Mouse (Mus musculus): Measurements from ENCODE around the gene Hist1h1a. TPM values are rescaled to one million over a fixed set of nuclear protein-coding genes. Genes with fewer than 3 reads are reported as not detected.
A peak's percentile ranks its signal among the peaks of the same experiment; 100 is the strongest.
"Not testable (repeated sequence)": the region's sequence is repeated elsewhere in the genome, so short reads cannot be mapped to it uniquely, and the experiment has no call there.

The Hist1h1a gene
- polyA plus RNA-seq, 1 experiment: 0.77 TPM

GRCm38 (mm10) chr13:23765172-23765513 is 1.7 kb downstream of the Hist1h1a start:
- H3K27ac ChIP-seq (ENCODE audit: insufficient read depth, low read length): no peak overlapping the region
- no peaks in the 10 kb centered on the region for H3K4me1 ChIP-seq (ENCODE audit: control insufficient read depth, insufficient read depth, low read length)
- TF ChIP-seq POLR2A (IDR thresholded peaks at IDR 0.05; ENCODE audit: extremely low read depth, insufficient read depth, low read length): no peak
- no peak for TF ChIP-seq CTCF (IDR thresholded peaks at IDR 0.05; ENCODE audit: extremely low read depth, insufficient read depth, low read length)
- no peak overlapping the region for H3K4me3 ChIP-seq (ENCODE audit: insufficient read depth, low read length)

DNA sequence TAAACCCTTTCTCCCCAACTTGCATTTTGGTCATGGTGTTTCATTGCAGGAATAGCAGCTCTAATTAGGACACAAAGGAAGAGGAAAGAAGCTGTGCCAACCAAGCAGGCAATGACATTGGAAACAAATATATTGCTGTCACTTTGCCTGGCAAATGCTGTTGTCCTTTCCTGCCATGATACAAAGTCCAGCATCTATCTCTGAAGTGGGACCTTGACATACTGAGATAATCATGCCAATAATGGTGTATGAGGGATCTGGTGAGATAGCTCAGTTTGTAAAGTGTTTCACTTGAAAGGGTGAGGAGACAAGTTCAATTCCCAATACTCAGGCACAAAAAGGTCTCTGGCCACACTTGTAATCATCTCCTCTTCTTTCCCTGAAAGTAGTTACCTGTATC is 3.3 kb downstream of the Hist1h1a start:
- no peak overlapping the region for H3K4me3 ChIP-seq (ENCODE audit: insufficient read depth, low read length)
- TF ChIP-seq POLR2A (IDR thresholded peaks at IDR 0.05; ENCODE audit: extremely low read depth, insufficient read depth, low read length) (no peak), CTCF (IDR thresholded peaks at IDR 0.05; ENCODE audit: extremely low read depth, insufficient read depth, low read length) (no peak)
- no peak overlapping the region for H3K27ac ChIP-seq (ENCODE audit: insufficient read depth, low read length)
- H3K4me1 ChIP-seq (ENCODE audit: control insufficient read depth, insufficient read depth, low read length): no peaks in the 10 kb centered on the region

GRCm38 (mm10) chr13:23768834-23769397 is 5.5 kb downstream of the Hist1h1a start:
- no peaks in the 10 kb centered on the region for H3K4me1 ChIP-seq (ENCODE audit: control insufficient read depth, insufficient read depth, low read length)
- H3K27ac ChIP-seq (ENCODE audit: insufficient read depth, low read length): no peak overlapping the region
- H3K4me3 ChIP-seq (ENCODE audit: insufficient read depth, low read length): no peak overlapping the region
- TF ChIP-seq POLR2A (IDR thresholded peaks at IDR 0.05; ENCODE audit: extremely low read depth, insufficient read depth, low read length) (no peak), CTCF (IDR thresholded peaks at IDR 0.05; ENCODE audit: extremely low read depth, insufficient read depth, low read length) (no peak)

- H3K4me1 ChIP-seq (ENCODE audit: control insufficient read depth, insufficient read depth, low read length); H3K27ac ChIP-seq (ENCODE audit: insufficient read depth, low read length); H3K4me3 ChIP-seq (ENCODE audit: insufficient read depth, low read length): not testable (repeated sequence)
These were observed 6.1 kb downstream of the Hist1h1a start, which contains the start of gene Trim38 for GRCm38 (mm10) chr13:23769613-23770012. Gene Trim38, plus strand, starts transcription at chr13:23769913.

DNA sequence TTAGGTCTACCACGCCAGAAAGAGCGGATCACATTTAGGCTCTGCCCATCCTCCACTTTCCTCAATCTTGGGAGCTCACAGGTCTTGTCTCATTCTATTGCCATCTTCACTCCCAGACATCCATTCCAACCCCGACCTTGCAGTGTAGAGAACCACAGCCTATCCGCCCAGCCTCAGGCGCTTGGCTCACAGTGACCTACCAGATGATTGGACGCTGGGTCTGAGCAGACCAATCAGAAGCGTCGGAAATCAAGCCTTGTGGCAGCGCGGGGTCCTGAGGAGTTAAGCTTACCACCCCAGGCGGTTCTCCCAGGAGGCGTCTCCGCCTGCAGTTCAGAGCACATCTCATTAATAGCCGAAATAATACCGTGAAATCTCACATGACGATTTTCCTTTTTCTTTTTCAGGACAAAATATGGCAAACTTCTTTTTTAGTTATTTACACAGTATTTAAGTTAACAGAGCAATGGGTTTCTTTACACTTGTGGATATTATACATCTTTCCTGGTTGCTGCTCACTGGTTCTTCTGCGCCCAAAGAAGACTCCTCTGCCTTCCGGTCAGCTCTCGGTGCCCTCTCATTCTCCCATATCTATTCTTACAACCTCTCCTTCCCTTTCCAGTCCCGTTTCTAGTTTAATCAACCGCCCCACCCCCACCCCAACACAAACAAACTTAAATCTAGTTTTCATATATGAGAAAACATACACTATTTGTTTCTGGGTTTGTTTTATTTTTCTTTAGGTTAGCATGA is 9.3 kb downstream of the Hist1h1a start:
- TF ChIP-seq POLR2A (IDR thresholded peaks at IDR 0.05; ENCODE audit: extremely low read depth, insufficient read depth, low read length) (no peak), CTCF (IDR thresholded peaks at IDR 0.05; ENCODE audit: extremely low read depth, insufficient read depth, low read length) (no peak)
- no peak overlapping the region for H3K4me3 ChIP-seq (ENCODE audit: insufficient read depth, low read length)

GRCm38 (mm10) chr13:23778339-23778738 is 14.9 kb downstream of the Hist1h1a start:
- Histone ChIP-seq H3K4me1 (ENCODE audit: control insufficient read depth, insufficient read depth, low read length) (no peaks in the 10 kb centered on the region), H3K27ac (ENCODE audit: insufficient read depth, low read length) (no peak overlapping the region), H3K4me3 (ENCODE audit: insufficient read depth, low read length) (no peak overlapping the region)
- TF ChIP-seq POLR2A (IDR thresholded peaks at IDR 0.05; ENCODE audit: extremely low read depth, insufficient read depth, low read length) (no peak), CTCF (IDR thresholded peaks at IDR 0.05; ENCODE audit: extremely low read depth, insufficient read depth, low read length) (no peak)

More for the DNA sequence above, 9.3 kb downstream of the Hist1h1a start:
- Histone ChIP-seq H3K4me1 (ENCODE audit: control insufficient read depth, insufficient read depth, low read length) (no peaks in the 10 kb centered on the region), H3K27ac (ENCODE audit: insufficient read depth, low read length) (no peak overlapping the region)

DNA sequence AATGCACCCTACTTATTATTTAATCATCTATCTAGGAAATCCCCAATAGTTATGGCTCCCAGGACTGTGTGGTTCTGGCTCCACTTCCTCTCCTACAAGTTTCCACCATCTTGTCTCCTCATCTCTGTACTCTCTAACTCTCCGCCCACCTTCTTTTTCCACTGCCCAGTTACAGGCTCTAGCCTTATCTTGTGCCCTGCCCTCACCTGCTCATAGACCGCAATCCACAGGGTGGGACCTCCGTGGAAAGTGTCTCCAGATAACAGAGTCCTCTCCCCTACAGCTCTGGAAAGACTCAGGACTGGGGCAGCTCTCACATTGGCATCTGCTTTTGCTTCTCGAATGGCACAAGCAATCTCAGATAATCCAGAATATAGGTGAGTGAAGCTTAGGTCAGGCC is 15.6 kb downstream of the Hist1h1a start:
- Histone ChIP-seq H3K27ac (ENCODE audit: insufficient read depth, low read length) (no peak overlapping the region), H3K4me1 (ENCODE audit: control insufficient read depth, insufficient read depth, low read length) (no peaks in the 10 kb centered on the region), H3K4me3 (ENCODE audit: insufficient read depth, low read length) (no peak overlapping the region)
- TF ChIP-seq CTCF (IDR thresholded peaks at IDR 0.05; ENCODE audit: extremely low read depth, insufficient read depth, low read length) (no peak), POLR2A (IDR thresholded peaks at IDR 0.05; ENCODE audit: extremely low read depth, insufficient read depth, low read length) (no peak)

- TF ChIP-seq POLR2A (IDR thresholded peaks at IDR 0.05; ENCODE audit: extremely low read depth, insufficient read depth, low read length) (no peak), CTCF (IDR thresholded peaks at IDR 0.05; ENCODE audit: extremely low read depth, insufficient read depth, low read length) (peak; percentile 71; the same call in 1 of the 2 replicates)
- Histone ChIP-seq H3K4me3 (ENCODE audit: insufficient read depth, low read length) (no peak overlapping the region), H3K4me1 (ENCODE audit: control insufficient read depth, insufficient read depth, low read length) (no peaks in the 10 kb centered on the region), H3K27ac (ENCODE audit: insufficient read depth, low read length) (no peak overlapping the region)
These were observed 29.1 kb downstream of the Hist1h1a start for GRCm38 (mm10) chr13:23792520-23792919.

GRCm38 (mm10) chr13:23799405-23799804 is 35.9 kb downstream of the Hist1h1a start:
- H3K27ac ChIP-seq (ENCODE audit: insufficient read depth, low read length): no peak overlapping the region
- no peak for TF ChIP-seq POLR2A (IDR thresholded peaks at IDR 0.05; ENCODE audit: extremely low read depth, insufficient read depth, low read length)
- no peak for TF ChIP-seq CTCF (IDR thresholded peaks at IDR 0.05; ENCODE audit: extremely low read depth, insufficient read depth, low read length)
- no peaks in the 10 kb centered on the region for H3K4me1 ChIP-seq (ENCODE audit: control insufficient read depth, insufficient read depth, low read length)
- no peak overlapping the region for H3K4me3 ChIP-seq (ENCODE audit: insufficient read depth, low read length)

DNA sequence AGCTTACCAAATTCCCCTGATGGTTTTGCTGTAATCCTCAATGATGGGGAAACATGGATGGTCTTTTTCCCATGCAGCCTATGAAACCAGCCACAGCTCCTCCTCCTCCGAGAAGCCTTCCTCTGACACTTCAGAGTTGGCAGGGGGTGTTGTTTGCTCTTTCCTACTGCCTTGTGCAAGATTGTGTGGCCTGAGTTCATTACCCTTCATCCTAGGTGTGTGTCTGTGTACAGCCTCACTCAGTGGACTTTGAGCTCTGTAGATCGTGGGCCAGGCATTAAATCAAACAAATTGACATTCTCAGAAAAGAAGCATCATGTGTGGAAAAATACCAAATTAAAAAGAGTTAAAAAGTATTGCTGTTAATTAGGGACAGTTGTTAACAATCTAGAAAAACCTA is 41.1 kb downstream of the Hist1h1a start:
- Histone ChIP-seq H3K27ac (ENCODE audit: insufficient read depth, low read length) (no peak overlapping the region), H3K4me1 (ENCODE audit: control insufficient read depth, insufficient read depth, low read length) (no peaks in the 10 kb centered on the region), H3K4me3 (ENCODE audit: insufficient read depth, low read length) (no peak overlapping the region)
- TF ChIP-seq CTCF (IDR thresholded peaks at IDR 0.05; ENCODE audit: extremely low read depth, insufficient read depth, low read length) (no peak), POLR2A (IDR thresholded peaks at IDR 0.05; ENCODE audit: extremely low read depth, insufficient read depth, low read length) (no peak)
